Mouse (Mus musculus) c-Kit-negative CD71-positive TER-119-positive erythroid progenitor cells, embryonic 14.5 days (primary cell): ENCODE measurements around the gene Brd3.
"Not testable (repeated sequence)": the region's sequence is repeated elsewhere in the genome, so short reads cannot be mapped to it uniquely, and the experiment has no call there.

ENCODE experiments used
- DNase-seq: peaks from one replicate; pipeline ENCODE4 v3.0.0-alpha.2; 2013; ENCODE audit warnings: low read depth, low spot score

The Brd3 gene

DNA sequence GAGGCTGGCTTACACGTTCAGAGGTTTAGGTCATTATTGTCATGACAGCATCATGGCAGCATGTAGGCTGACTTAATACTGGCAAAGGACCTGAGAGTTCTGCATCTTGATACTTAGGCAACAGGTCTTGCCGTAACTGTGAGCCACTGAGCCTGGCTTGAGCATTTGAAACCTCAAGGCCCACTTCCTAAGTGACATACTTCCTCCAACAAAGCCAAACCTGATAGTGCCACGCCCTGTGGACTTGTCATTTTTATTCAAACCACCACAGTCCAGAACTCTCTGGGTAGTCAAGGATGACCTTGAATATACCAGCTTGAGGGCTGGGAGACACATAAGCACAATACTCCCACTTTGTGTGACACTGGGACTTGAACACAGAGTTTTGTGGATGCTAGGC is 5.4 kb upstream of the Brd3 start:
- no peak for DNase-seq

DNA sequence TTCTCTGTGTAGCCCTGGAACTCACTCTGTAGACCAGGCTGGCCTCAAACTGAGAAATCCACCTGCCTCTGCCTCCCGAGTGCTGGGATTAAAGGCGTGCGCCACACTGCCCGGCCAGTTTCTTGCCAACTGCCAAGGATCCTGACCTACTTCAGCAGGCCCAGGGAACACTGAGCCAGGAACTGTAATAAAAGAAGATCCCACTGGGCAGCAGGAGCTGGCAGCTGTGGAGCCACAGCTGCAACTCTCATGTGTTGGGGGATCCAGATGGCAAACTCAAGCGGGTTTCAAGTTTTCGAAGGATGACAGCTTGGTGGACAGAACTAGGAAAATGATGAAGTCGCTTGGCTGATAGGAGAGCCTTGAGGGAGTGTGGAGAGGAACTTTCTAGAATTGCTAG is 3.2 kb upstream of the Brd3 start:
- no peak for DNase-seq

DNA sequence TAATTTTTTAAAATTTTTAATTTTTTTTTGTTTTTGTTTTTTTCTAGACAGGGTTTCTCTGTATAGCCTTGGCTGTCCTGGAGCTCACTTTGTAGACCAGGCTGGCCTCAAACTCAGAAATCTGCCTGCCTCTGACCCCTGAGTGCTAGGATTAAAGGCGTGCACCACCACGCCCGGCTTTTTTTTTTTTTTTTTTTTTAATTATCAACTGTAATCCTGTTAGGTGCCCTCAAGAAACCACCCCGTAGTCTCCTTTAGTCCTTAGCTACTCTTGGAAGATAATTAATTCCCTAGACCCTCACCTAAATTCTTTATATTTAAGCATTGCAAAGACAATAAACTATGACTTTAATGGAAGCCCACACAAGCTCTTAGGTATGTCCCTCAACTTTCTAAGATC is 804 bp downstream of the Brd3 start:
- not testable (repeated sequence) for DNase-seq

DNA sequence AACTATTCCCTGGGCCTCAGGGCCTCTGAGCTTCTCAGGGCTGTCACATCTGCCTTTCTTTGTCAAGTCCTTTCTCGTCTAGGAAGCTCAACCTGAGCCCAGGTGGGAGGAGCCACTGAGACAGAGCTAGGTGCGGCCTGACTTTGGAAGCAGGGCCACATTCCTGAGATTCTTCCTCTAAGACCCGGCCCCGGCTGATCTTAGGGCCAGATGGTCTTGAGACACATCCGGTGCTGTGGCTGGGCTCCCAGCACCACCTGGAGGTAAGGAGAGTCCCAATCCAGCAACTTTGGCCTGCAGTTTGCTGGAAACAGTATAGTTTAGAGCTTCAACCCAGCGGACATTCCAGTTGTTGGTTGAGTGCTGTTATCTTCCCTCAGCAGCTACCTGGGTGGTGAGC is 1.9 kb downstream of the Brd3 start:
- no peak for DNase-seq

- no peak for DNase-seq
Observed at GRCm38 (mm10) chr2:27504113-27504885, 3.2 kb downstream of the Brd3 start.

- no peak for DNase-seq
Observed at GRCm38 (mm10) chr2:27496391-27497028, 11.0 kb downstream of the Brd3 start.

GRCm38 (mm10) chr2:27493971-27494370 is 13.5 kb downstream of the Brd3 start:
- DNase-seq: no peak

DNA sequence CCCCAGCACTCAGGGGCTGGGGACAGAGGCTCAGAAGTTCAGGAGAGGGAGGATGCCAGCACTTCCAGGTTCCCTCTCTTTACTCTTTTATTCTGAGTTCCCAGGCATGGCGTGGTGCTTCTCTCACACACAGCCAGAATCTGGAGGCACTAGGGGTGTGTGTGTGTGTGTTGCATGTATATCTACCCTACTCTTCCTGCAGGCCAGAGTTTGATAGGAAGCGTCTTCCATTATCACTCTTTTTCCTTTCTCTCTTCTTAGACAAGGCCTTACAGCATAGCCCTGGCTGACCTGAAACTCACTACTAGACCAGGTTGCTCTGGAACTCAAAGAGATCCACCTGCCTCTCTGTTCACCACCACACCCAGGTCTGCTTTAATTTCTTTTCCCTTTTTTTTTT is 16.5 kb downstream of the Brd3 start:
- DNase-seq: no peak

DNA sequence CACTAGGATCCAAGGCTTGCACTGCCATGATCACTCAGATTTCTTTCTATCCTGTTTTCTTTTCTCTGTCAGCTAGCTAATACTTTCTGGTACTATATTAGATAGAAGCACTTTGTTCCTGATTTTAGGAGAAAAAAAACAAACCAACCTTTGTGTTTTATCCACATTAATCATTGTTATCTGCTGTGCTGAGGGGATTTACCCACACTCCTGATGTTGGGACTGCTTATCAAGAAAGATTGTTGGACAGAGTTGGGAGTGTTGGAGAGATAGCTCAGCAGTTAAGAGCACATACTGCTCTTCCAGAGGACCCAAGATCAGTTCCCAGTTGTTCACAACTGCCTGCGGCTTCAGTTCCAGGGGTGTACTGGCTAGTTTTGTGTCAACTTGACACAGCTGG is 19.1 kb downstream of the Brd3 start:
- no peak for DNase-seq

GRCm38 (mm10) chr2:27487336-27488049 is 20.0 kb downstream of the Brd3 start:
- DNase-seq: no peak

- DNase-seq: no peak
Observed at GRCm38 (mm10) chr2:27486725-27487124, 20.7 kb downstream of the Brd3 start.

DNA sequence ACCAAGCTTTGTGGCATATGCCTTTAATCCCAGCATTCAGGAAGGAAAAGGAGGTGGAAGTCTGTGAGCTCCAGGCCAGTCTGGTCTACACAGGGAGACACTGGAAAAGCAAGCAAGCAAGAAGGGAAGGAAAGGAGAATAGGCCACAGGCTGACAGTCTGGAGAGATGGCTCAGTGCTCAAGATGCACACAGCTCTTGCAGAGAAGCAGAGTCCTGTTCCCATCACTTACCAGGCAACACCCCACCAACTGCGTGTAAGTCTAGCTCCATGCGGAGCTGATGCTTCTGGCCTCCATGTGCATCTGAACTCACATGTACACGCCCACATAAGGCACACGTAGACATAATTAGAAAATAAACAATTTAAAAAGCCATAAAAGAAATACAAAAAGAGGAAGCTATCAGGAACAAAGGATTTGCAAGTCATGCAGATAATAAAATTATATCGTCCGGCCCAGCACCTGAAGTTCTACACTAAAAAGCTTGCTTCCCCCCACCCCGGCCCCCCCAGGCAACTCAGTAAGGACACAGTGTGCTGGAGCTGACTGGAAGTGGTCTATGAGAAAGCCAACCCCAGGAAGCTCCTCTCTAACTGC is 25.1 kb downstream of the Brd3 start:
- no peak for DNase-seq

DNA sequence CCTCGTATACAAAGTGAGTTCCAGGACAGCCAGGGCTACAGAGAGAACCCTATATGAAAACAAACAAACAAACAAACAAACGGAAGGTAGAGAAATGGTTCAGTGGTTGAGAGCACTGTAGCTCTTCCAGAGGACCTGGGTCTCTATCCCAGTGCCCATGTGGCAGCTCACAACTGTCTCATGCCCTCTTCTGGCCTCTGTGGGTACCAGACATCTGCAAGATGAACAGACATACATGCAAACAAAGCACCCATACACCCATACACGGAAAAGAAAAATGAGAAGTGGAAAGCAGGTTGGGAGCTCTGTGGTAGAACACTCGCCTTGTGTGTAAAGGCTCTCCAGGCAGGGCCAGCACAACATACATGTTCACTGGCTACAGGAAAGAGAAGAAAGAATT is 27.1 kb downstream of the Brd3 start:
- no peak for DNase-seq

DNA sequence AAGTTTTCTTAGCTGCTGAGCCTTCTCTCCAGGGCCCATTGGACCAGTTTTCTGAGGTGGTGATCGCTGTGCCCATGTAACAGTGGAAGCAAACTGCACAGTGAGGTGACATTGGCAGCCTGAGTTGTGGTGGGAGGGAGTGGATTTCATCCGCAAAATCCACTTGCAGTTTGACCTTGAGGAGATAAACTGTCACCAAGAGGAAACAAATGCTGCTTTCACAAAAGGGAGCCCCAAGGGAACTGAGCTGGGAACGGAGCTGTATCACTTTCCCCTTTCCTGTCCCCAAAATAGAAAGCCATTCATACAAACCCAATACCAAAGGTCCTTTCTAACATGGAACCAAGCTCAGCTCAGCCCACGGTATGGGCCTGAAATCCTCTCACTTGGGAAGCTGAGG is 27.6 kb downstream of the Brd3 start:
- no peak for DNase-seq

DNA sequence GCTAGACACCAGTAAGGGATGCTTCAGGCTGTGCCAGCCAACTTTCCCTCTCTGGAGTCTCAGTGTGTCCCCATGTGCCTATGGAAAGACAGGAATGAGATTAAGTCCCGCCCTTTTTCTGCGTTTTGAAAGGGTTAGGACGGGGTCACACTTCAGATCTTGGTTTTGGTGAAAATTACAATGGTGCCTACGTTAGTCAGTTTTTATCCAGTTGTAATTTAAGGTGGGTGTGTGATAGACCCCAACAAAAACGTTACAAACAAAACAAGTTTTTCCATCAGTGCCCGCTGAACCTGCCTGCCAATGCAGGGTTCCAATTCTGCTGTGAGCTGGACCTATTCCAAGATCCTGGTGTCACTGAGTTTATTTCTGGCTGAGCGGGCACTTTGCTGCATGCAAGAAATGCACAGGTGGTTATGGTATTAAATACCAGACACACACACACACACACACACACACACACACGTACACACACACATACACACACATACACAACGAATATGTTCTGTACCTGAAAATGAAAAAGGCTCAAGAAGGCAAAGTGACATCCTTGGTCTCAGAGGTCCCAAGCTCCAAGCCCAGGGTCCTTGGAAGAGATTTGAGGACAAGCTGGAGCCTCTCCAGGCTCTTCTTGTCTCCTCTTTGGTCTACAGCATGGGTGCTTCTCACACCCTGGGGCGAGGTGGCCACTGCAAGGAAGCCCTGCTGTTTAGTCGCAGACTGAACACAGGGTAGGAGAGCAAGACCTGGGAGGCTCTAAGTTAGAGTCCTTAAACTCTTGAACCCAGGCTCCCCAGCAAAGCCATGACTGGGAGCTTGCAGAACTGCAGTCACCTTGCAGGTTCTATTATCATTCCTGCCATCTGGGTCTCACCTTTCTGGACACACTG is 30.9 kb downstream of the Brd3 start:
- DNase-seq: no peak

GRCm38 (mm10) chr2:27475495-27476302 is 31.8 kb downstream of the Brd3 start:
- peak; percentile 61 for DNase-seq

GRCm38 (mm10) chr2:27474621-27475484 is 32.6 kb downstream of the Brd3 start:
- DNase-seq: no peak

DNA sequence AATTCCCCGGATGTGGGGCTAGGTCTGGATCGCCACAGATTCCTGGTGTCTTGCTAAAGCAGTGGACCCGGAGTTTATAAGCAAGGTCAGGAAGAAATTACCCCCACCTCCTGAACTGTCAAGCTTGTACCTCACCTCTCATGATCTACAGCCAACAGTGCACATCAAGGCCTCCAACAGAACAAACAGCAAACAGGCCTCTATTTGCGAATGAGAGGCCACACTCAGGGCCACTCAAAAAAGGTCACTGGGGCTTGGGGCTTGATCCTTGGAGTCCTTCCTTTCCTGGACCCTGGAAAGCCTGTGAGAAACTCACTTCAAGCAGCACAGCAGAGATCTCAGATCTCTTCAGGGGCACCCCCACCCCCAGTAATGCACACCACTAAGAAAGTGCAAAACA is 33.6 kb downstream of the Brd3 start:
- DNase-seq: no peak

GRCm38 (mm10) chr2:27473061-27473765 is 34.2 kb downstream of the Brd3 start:
- DNase-seq: no peak
